Mouse (Mus musculus) heart, embryonic 14.5 days (tissue): Measurements from ENCODE around the gene Alkbh7. TPM values are rescaled to one million over a fixed set of nuclear protein-coding genes. Genes with fewer than 3 reads are reported as not detected.

Experiments used
- ATAC-seq: fragments of 200-750 bp; cut with Nextera tagmentation; 2 replicates; pipeline ENCODE4 v1.8.0; 2017; ENCODE audit warnings: low read depth, moderate TSS enrichment; ENCODE audit not compliant: insufficient number of reproducible peaks, insufficient read depth, low FRiP score
- H3K27ac ChIP-seq, 2 experiments: fragments of 200-500 bp in 1 of 2; fragments of 300-500 bp in 1 of 2; sonication (generic) in 1 of 2; replicated peaks in 1 of 2; 2 replicates each; pipeline ENCODE4 v1.5.1; 2012 to 2014; ENCODE audit warnings: low read depth in 2 of 2, low read length in 2 of 2, control low read depth in 1 of 2, mild to moderate bottlenecking in 1 of 2, mixed read lengths in 1 of 2; ENCODE audit not compliant: control insufficient read depth in 1 of 2, insufficient read depth in 1 of 2
- H3K27me3 ChIP-seq: fragments of 300-500 bp; sonication (generic); 2 replicates; pipeline ENCODE4 v1.6.1; 2014; ENCODE audit warnings: mild to moderate bottlenecking, low read length, control low read depth; ENCODE audit not compliant: control insufficient read depth, insufficient read depth
- H3K36me3 ChIP-seq: fragments of 300-500 bp; sonication (generic); 2 replicates; pipeline ENCODE4 v1.6.1; 2014; ENCODE audit warnings: mild to moderate bottlenecking, control low read depth, low read length, mixed read lengths; ENCODE audit not compliant: control insufficient read depth, insufficient read depth
- H3K4me1 ChIP-seq, 2 experiments: fragments of 200-500 bp in 1 of 2; fragments of 300-500 bp in 1 of 2; sonication (generic) in 1 of 2; 2 replicates each; pipeline ENCODE4 v1.6.1; 2012 to 2014; ENCODE audit warnings: low read length in 2 of 2, control low read depth in 1 of 2, mixed read lengths in 1 of 2; ENCODE audit not compliant: control insufficient read depth in 2 of 2, insufficient read depth in 2 of 2
- H3K4me2 ChIP-seq: fragments of 300-500 bp; sonication (generic); 2 replicates; pipeline ENCODE4 v1.6.1; 2014; ENCODE audit warnings: mild to moderate bottlenecking, low read length
- H3K4me3 ChIP-seq, 2 experiments: fragments of 200-500 bp in 1 of 2; fragments of 300-500 bp in 1 of 2; sonication (generic) in 1 of 2; 2 replicates each; pipeline ENCODE4 v1.5.1; 2012 to 2014; ENCODE audit warnings: low read length in 2 of 2, mild to moderate bottlenecking in 2 of 2, control low read depth in 1 of 2, low read depth in 1 of 2, moderate library complexity in 1 of 2; ENCODE audit not compliant: control insufficient read depth in 1 of 2, insufficient read depth in 1 of 2
- H3K9ac ChIP-seq: fragments of 300-500 bp; sonication (generic); 2 replicates; pipeline ENCODE4 v1.6.1; 2014; ENCODE audit warnings: mild to moderate bottlenecking, low read length
- H3K9me3 ChIP-seq: fragments of 300-500 bp; sonication (generic); 2 replicates; pipeline ENCODE4 v1.6.1; 2016; ENCODE audit warnings: low read length, control low read depth; ENCODE audit not compliant: control insufficient read depth
- WGBS: fragments of 180-500 bp; shearing (Covaris S2); extraction: QIAGEN DNeasy Blood & Tissue Kit; methylation state at CpG from one replicate; pipeline ENCODE4 v1.1.7; 2014; 5-methylcytosine and 5-hydroxymethylcytosine counted together
- polyA plus RNA-seq: library from polyadenylated mRNA; unstranded; fragments of >200 nt; fragmentation: Nextera tagmentation; extraction: Ambion mirVana; gene quantifications from 2 replicates; pipeline ENCODE4 v1.2.1, GENCODE M21; 2014

The Alkbh7 gene
- polyA plus RNA-seq, 1 experiment from 2014 or later, result 54.9 TPM

DNA sequence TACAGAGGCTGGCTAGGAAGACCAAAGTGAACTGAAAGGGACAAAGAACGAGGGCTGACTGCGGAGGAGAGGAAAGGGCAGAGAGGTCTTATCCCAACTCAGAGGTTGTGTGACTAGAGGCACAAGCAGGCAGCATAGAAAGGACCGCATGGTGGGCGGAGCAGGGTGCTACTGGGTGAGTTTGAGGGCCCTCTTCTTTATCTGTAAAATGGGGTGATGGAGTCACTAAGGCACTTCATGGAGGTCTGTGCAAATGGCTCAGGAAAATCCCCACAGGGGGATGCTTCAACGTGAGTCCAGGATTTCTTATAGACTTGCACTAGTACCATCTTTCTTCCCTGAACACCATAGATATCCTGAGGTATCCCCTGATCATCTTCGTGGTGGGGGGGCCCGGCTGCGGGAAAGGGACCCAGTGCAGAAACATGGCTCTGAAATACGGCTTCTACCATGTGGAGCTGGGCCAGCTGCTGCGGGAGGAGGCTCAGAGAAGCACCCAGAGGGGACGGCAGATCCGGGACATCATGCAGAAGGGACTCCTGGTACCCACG, 15.2 kb downstream of the Alkbh7 start:
- WGBS, result 69% methylated on average over 13 of the region's 13 CpGs
- H3K9me3 ChIP-seq, result no peaks in the 10 kb centered on the region
- peak overlapping the region; percentile 83; the same call in 1 of the 2 replicates for H3K9ac ChIP-seq
- H3K4me3 ChIP-seq, result peak overlapping the region in 1 of 2 experiments; percentile 86; a peak in 1 of 4 replicates
- peak overlapping the region; percentile 74 for H3K4me2 ChIP-seq
- peaks cover 23% of the 10 kb centered on the region for H3K36me3 ChIP-seq
- H3K4me1 ChIP-seq, result peaks cover 4 to 11% of the 10 kb centered on the region in 2 experiments; a peak in 2 of 4 replicates
- H3K27ac ChIP-seq, result no peak overlapping the region; a peak in 1 of 4 replicates
- H3K27me3 ChIP-seq, result no peaks in the 10 kb centered on the region
- no peak for ATAC-seq

DNA sequence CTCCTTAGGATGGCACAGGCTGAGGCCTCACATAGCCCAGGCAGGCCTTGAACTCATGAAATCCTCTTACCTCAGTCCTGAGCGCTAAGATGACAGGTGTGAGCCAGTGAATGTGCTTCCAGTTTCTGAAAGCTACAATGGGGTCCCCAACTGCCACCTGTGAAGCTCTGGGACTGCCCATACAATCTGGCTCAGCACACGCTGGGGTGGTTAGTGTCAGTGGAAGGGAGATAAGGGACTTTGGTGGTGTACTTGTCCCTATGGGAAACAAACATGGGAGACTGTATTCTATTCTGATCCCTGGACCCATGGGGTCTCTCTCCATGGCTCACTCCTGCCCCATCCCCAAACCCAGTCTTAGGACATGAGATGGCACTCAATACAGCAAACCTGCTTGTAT, 22.6 kb downstream of the Alkbh7 start:
- Histone ChIP-seq H3K9ac (no peak overlapping the region), H3K4me3 (no peak overlapping the region), H3K9me3 (no peaks in the 10 kb centered on the region), H3K4me1 (no peaks in the 10 kb centered on the region), H3K4me2 (no peak overlapping the region), H3K27ac (no peak overlapping the region), H3K36me3 (peaks cover 52% of the 10 kb centered on the region), H3K27me3 (no peaks in the 10 kb centered on the region)
- ATAC-seq, result no peak
- WGBS, result 83% methylated on average over 2 of the region's 2 CpGs

DNA sequence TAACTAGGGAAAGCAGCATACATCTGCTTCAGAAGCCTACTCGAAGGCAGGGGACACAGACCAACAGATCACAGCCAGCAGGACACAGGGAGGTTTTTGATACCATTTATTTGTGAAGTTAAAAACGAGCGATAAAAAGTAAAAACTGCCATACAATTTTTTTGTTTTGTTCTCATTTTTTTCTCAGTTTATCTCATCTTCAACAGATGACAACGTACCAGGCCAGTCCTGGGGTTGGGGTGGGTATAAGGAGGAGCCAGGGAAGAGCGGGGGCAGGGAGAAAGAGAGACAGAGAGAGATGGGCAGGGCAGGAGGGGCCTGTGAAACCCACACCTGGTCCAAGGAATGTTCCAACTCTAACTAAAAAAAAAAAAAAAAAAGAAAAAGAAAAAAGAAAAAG, 23.8 kb downstream of the Alkbh7 start:
- Histone ChIP-seq H3K36me3 (peaks cover 65% of the 10 kb centered on the region), H3K27me3 (no peaks in the 10 kb centered on the region), H3K4me2 (no peak overlapping the region), H3K9me3 (no peaks in the 10 kb centered on the region), H3K4me3 (no peak overlapping the region), H3K4me1 (no peaks in the 10 kb centered on the region), H3K9ac (no peak overlapping the region), H3K27ac (no peak overlapping the region)
- WGBS, result 85% methylated on average over 5 of the region's 5 CpGs
- no peak for ATAC-seq

DNA sequence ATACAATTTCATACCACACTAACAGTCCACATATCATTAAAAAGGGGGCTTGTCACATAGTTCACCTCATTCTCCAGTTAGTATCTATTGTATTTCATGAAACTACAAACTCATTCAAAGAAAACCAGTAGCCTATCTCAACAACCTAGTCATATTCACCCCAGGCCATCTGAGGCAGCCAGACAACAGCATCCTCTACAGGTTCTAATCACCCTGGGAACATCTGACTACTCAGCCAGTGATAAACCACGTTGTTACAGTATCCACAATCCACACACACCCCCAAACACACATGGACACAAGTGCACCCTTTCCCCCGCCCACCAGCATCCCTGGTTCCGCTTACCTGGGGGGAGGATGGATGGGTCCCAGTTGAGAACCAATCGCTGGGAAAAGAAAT, 30.3 kb downstream of the Alkbh7 start:
- H3K9ac ChIP-seq, result no peak overlapping the region
- no peak for ATAC-seq
- H3K4me3 ChIP-seq, result no peak overlapping the region
- 83% methylated on average over 4 of the region's 4 CpGs for WGBS
- H3K27ac ChIP-seq, result no peak overlapping the region
- H3K9me3 ChIP-seq, result no peaks in the 10 kb centered on the region
- H3K27me3 ChIP-seq, result no peaks in the 10 kb centered on the region
- H3K4me2 ChIP-seq, result no peak overlapping the region
- peaks cover 11 to 16% of the 10 kb centered on the region in 2 experiments for H3K4me1 ChIP-seq
- H3K36me3 ChIP-seq, result peaks cover 65% of the 10 kb centered on the region

DNA sequence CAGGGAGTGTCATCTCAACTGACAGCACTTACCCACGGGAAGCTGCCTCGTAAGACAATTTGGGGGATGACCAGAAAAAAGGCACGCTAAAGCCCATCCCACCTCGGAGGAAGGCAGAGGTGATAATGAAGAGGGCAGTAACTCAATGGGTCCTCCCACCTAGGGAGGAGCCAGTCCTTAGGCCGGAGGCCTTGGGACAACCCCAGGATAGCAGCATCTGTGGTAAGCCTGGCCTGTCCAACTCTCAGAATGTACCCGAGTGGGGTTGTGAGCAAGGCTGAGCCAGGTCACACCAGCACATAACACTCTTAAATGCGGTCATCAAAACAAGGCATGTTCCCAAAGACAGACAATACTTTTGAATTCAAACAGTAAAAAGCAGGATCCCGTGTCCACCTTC, 32.6 kb downstream of the Alkbh7 start:
- no peak for ATAC-seq
- H3K4me1 ChIP-seq, result peaks cover 12 to 18% of the 10 kb centered on the region in 2 experiments
- H3K4me3 ChIP-seq, result peak overlapping the region; percentile 84 to 97
- peak overlapping the region in 1 of 2 experiments; percentile 95; a peak in 1 of 4 replicates for H3K27ac ChIP-seq
- 20% methylated on average over 8 of the region's 8 CpGs for WGBS
- no peaks in the 10 kb centered on the region for H3K9me3 ChIP-seq
- peaks cover 43% of the 10 kb centered on the region for H3K36me3 ChIP-seq
- H3K4me2 ChIP-seq, result peak overlapping the region; percentile 91
- H3K27me3 ChIP-seq, result no peaks in the 10 kb centered on the region
- peak overlapping the region; percentile 99 for H3K9ac ChIP-seq

DNA sequence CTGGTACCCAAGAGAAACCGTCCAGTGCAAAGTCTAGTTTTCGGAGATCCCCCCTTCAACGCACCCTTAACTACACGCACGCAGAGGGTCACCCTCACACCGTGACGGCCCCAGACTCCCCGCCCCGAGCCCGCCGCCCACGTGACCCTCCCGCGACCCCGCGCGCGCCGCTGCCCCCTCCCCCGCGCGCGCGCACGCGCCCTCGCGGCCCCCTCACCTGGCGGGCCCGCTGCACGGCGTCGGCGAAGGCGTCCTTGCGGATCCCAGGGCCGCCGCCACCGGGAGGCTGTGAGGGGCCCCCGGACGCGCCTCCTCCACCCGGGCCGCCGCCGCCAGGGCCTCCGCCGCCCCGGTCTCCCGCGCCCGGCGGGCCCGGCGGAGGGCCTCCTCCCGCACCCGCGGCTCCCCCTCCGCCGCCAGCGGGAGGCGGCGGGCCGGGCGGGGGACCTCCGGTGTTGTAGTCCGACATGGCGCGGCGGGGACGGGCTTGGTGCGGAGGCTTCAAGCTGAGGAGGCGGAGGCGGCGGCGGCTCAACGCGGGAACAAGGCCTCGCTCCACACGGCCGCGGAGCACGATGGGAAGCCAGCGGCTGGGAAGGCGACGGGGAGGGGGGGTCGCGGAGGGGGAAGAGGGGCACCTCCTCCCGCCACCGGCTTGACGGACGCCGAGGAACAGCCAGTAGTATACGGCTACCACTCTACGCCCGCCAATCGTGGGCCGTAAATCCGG, 34.0 kb downstream of the Alkbh7 start, which contains the start of gene Khsrp:
TSS of gene Khsrp (minus strand) at position 592 of the 730 bp plus-strand sequence.
- Histone ChIP-seq H3K4me3 (peak within 1 kb of the TSS; percentile 84 to 97), H3K27me3 (no peaks in the 10 kb centered on the region), H3K4me2 (peak within 1 kb of the TSS; percentile 91), H3K27ac (peak within 1 kb of the TSS; percentile 90 to 95), H3K4me1 (peaks cover 12 to 18% of the 10 kb centered on the region in 2 experiments), H3K9me3 (no peaks in the 10 kb centered on the region), H3K9ac (peak within 1 kb of the TSS; percentile 99), H3K36me3 (peaks cover 29% of the 10 kb centered on the region)
- under 1% methylated on average over 57 of the region's 99 CpGs for WGBS
- no peak for ATAC-seq

DNA sequence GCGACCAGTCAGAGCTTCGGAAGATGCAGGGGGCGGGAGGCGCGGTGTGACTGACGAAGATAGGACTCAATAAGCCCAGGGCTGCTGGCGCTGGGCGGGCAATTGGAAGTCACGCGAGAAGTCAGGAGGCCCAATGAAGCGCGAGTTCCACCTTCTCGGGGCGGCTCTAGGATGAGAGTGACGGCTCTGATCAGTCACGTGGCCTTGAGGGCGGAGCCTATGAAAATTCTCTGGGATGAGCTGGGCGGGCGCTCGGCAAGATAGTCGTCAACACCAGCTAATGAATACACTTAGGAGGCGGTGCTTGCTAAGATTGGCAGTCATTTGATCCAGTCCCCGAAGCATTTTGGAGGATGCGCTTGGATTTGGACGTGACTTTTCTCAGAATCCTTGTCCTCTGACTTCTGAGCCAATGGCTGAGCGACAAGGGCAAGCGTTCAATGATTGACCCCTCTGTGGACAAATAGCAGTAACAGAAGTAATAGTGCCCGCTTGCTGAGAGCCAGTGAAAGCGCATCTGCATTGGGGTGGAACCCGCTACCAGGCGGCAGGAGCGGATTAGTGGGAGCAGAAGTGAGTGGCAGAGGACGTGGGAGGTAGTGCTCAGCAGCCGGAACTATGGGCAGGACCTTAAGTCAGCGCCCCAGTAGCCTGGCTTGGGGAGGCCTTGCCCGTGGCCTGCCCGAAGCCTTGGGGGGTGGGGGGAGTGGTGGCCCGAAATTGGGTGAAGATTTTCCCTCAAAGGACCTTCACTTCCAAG, 34.7 kb downstream of the Alkbh7 start:
- H3K4me3 ChIP-seq, result peak overlapping the region; percentile 34 to 51
- no peaks in the 10 kb centered on the region for H3K27me3 ChIP-seq
- peak; percentile 92 for ATAC-seq
- H3K9me3 ChIP-seq, result no peaks in the 10 kb centered on the region
- peak overlapping the region; percentile 90 to 95 for H3K27ac ChIP-seq
- peaks cover 12 to 18% of the 10 kb centered on the region in 2 experiments for H3K4me1 ChIP-seq
- WGBS, result under 1% methylated on average over 38 of the region's 38 CpGs
- H3K4me2 ChIP-seq, result peak overlapping the region; percentile 66
- H3K9ac ChIP-seq, result peak overlapping the region; percentile 52
- H3K36me3 ChIP-seq, result peaks cover 22% of the 10 kb centered on the region
